Mouse (Mus musculus) brown adipose tissue, adult 24 weeks (tissue): Measurements from ENCODE around the gene Gm4450. TPM values are rescaled to one million over a fixed set of nuclear protein-coding genes. Genes with fewer than 3 reads are reported as not detected.
A peak's percentile ranks its signal among the peaks of the same experiment; 100 is the strongest.
"Not testable (repeated sequence)": the region's sequence is repeated elsewhere in the genome, so short reads cannot be mapped to it uniquely, and the experiment has no call there.

Experiments used
- H3K27ac ChIP-seq: fragments of 200-500 bp; replicated peaks from 2 replicates; pipeline ENCODE4 v1.5.1; 2012; ENCODE audit warnings: low read depth, mild to moderate bottlenecking, low read length
- H3K4me1 ChIP-seq: fragments of 200-500 bp; 2 replicates; pipeline ENCODE4 v1.6.1; 2012; ENCODE audit warnings: low read length, mixed read lengths; ENCODE audit not compliant: control insufficient read depth, insufficient read depth, insufficient read length
- H3K4me3 ChIP-seq: fragments of 200-500 bp; 2 replicates; pipeline ENCODE4 v1.5.1; 2012; ENCODE audit warnings: low read depth, mild to moderate bottlenecking, low read length, moderate library complexity; ENCODE audit not compliant: insufficient read depth
- polyA plus RNA-seq: library from polyadenylated mRNA; stranded (reverse); fragments of >200 nt; gene quantifications from 2 replicates; pipeline ENCODE4 v1.2.4, GENCODE M21; 2012; ENCODE audit not compliant: missing spikeins, insufficient read depth, insufficient read length

Gm4450 gene
- polyA plus RNA-seq, 1 experiment: not detected

- Histone ChIP-seq H3K4me3 (peak overlapping the region; percentile 78), H3K27ac (no peak overlapping the region), H3K4me1 (peaks cover 4% of the 10 kb centered on the region; the same call in 1 of the 2 replicates)
Measured at GRCm38 (mm10) chr3:98428449-98428775, 28.5 kb downstream of the Gm4450 start.

- Histone ChIP-seq H3K27ac (no peak overlapping the region), H3K4me3 (peak overlapping the region; percentile 78)
Measured at GRCm38 (mm10) chr3:98427600-98428448, 29.1 kb downstream of the Gm4450 start.

GRCm38 (mm10) chr3:98427260-98427599 lies 29.7 kb downstream of the Gm4450 start:
- Histone ChIP-seq H3K4me1 (peaks cover 4% of the 10 kb centered on the region; the same call in 1 of the 2 replicates), H3K27ac (no peak overlapping the region), H3K4me3 (peak overlapping the region; percentile 78)

More at GRCm38 (mm10) chr3:98427600-98428448, 29.1 kb downstream of the Gm4450 start:
- H3K4me1 ChIP-seq: peaks cover 4% of the 10 kb centered on the region; the same call in 1 of the 2 replicates

- Histone ChIP-seq H3K27ac (no peak overlapping the region), H3K4me1 (peaks cover 4% of the 10 kb centered on the region; the same call in 1 of the 2 replicates), H3K4me3 (no peak overlapping the region)
Measured at GRCm38 (mm10) chr3:98426749-98427148, 30.2 kb downstream of the Gm4450 start.

DNA sequence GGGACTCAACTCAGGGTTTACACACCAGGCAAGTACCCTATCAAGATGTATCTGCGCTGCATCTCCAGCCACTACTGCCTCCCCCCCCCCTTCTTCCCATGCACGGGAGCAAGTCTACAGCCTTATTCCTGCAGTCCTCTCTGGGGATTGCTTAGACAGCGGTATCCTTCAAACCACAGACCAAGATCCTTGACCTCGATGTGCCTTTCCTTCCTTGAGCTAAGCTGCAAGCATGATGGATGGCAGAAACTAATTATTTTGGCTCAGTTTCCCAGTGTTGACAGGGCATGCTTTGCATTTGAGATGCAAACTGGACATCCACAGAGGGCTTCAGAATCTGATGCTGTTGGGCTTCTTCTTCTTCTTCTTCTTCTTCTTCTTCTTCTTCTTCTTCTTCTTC lies 34.0 kb downstream of the Gm4450 start:
- no peak overlapping the region for H3K4me3 ChIP-seq
- H3K27ac ChIP-seq: no peak overlapping the region
- peaks cover 2% of the 10 kb centered on the region; the same call in 1 of the 2 replicates for H3K4me1 ChIP-seq

DNA sequence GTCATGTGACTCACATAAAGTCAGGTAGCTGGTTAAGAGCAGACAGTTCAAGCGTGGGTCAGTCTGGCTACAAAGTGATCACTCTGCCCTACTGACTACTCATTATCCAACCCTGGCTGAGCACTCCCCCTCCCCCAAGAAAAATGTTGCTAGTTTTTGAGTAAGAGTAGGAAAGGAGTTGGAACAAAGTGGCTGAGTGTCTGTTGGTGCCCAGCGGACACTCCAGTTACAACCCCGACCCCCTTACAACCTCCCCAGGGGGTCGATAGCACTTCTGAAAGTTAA lies 37.2 kb downstream of the Gm4450 start:
- no peak overlapping the region for H3K4me3 ChIP-seq
- H3K27ac ChIP-seq: no peak overlapping the region
- H3K4me1 ChIP-seq: peaks cover 8% of the 10 kb centered on the region

GRCm38 (mm10) chr3:98418991-98419785 lies 37.7 kb downstream of the Gm4450 start:
- Histone ChIP-seq H3K4me1 (peaks cover 8% of the 10 kb centered on the region), H3K27ac (no peak overlapping the region), H3K4me3 (no peak overlapping the region)

DNA sequence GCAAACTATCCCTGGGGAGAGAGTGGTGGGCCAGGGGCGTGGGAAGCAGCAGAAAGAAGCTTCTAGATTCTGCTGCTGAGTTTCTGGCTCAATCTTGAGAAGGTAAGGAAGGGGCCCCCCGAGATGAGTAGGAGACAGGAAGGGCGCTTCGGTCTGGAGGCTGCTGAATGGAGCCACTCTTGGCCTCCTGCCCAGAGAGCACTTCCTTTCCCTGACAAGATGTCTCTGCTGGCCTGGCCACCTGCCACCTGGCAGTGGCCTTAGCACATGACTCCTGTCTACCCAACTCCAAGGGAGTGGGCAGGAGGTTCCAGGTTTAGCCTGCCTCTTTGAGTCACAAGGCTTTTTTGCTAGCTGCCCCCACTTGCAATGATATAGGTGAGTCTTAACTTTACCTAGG lies 39.6 kb downstream of the Gm4450 start:
- no peak overlapping the region for H3K27ac ChIP-seq
- no peak overlapping the region for H3K4me3 ChIP-seq
- H3K4me1 ChIP-seq: peaks cover 8% of the 10 kb centered on the region

DNA sequence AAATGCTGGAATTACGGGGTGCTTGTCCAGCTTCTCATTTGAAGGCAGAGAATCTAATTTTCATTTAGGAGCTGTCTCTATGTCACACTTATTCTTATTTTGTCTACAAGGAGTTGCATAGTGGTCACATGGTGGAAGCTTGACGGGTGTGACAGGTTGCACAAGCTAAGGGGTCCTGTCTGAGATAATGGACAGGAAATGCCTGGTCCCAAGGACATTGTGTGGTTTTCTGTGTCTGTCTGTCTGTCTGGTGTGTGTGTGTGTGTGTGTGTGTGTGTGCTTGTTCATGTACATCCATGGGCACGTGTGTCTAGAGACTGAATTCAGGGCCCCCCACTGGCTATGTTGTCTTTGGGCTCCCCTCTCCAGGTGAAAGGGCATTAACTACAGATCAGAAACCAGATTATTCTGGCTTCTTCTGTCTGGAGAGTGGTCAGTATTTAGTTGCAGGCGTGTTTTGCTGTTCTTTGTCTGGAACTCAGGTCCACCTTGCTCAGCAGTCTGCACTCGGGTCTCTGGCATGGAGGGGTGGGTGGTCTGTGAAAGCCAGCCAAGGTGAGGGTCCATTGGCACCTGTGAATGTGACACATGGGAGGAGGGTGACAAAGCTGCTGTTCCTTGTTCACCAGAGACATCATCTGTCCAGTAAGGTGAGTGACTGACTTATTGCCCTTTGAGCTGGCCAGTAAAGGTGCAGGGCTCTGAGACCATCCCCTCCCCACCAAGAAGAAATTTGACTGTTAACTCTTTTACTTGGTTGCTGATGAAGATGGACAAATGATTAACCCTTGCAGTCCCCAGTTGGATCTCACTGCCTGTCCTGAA lies 40.3 kb downstream of the Gm4450 start:
- Histone ChIP-seq H3K4me3 (no peak overlapping the region), H3K4me1 (peaks cover 10% of the 10 kb centered on the region), H3K27ac (no peak overlapping the region)

- Histone ChIP-seq H3K4me1 (peaks cover 10% of the 10 kb centered on the region), H3K27ac (no peak overlapping the region)
Measured at GRCm38 (mm10) chr3:98414296-98414695, 42.6 kb downstream of the Gm4450 start.

GRCm38 (mm10) chr3:98413733-98414132 lies 43.2 kb downstream of the Gm4450 start:
- H3K4me1 ChIP-seq: peaks cover 10% of the 10 kb centered on the region
- no peak overlapping the region for H3K27ac ChIP-seq
- H3K4me3 ChIP-seq: no peak overlapping the region

More at GRCm38 (mm10) chr3:98414296-98414695, 42.6 kb downstream of the Gm4450 start:
- H3K4me3 ChIP-seq: no peak overlapping the region

- peak overlapping the region; percentile 28; the same call in 1 of the 2 replicates for H3K4me3 ChIP-seq
- peak overlapping the region; percentile 92 for H3K27ac ChIP-seq
- H3K4me1 ChIP-seq: not testable (repeated sequence)
Measured at GRCm38 (mm10) chr3:98410619-98411580, 46.0 kb downstream of the Gm4450 start.

- peak overlapping the region; percentile 54 for H3K27ac ChIP-seq
- not testable (repeated sequence) for H3K4me3 ChIP-seq, H3K4me1 ChIP-seq
Measured at GRCm38 (mm10) chr3:98407261-98407780, 49.6 kb downstream of the Gm4450 start.

- not testable (repeated sequence) for H3K27ac ChIP-seq, H3K4me1 ChIP-seq, H3K4me3 ChIP-seq
Measured at GRCm38 (mm10) chr3:98406569-98407144, 50.3 kb downstream of the Gm4450 start.
